Mouse (Mus musculus): ENCODE measurements at regions not wholly inside any gene's neighbourhood (a gene's known extent, or its start where the extent isn't known, plus 50 kb on each side); places are given as distances from the start of the nearest gene placed in this dataset.
"Not testable (repeated sequence)": the region's sequence is repeated elsewhere in the genome, so short reads cannot be mapped to it uniquely, and the experiment has no call there.

DNA sequence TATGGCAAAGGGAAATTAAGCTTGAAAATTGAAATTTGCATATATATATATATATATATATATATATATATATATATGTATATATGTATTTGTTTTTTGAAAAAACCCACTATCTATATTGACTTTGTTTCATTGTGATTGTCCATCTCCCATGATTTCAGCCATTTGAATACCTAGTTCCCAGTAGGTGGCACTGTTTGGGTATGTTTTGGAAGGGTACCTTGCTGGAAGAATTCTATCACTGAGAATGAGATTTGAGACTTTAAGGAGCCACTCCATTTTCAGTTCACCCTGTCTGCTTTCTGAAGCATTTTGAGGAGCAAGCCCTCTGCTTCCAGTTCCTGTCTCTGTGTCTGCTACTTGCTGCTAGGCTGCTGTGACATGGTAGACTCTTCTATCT is 72.8 kb upstream of the Ugt8a start:
- no peak for DNase-seq

DNA sequence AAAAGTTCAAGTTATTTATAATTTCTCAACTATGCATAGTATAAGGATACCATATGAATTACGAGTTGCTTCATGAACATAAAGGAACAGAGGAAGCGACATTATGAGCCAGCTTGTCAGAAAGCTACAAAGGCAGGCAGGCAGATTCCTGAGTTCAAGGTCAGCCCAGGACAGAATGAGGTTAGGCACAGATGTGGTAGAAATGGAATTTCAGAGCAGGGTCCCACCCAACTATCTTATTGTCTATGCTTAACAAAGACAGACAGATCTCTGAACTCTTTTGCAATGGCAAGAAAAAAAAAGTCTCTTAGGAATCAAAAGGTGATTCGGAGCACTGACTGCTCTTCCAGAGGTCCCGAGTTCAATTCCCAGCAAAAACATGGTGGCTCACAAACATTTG is 77.7 kb upstream of the Ugt8a start:
- no peak for DNase-seq

DNA sequence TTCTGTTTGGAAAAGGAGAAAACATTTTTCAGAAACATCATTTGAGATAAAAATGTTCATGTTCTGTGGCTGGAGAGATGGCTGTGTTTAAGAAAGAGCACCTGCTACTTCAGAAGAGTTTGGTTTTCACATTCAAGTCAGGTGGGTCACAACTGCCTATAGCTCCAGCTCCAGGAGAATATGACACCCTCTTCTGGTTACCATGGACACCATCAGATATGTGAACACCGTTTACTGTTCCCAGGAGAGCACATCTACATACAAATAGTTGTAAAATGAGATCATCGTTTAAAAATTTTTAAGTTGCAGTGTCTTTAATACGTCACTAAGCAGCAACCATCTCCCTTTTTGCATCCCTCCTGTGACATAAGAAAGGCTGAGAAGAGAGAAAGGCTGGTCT is 105.9 kb upstream of the Ugt8a start:
- peak in 1 of 2 experiments; percentile 16 for DNase-seq

DNA sequence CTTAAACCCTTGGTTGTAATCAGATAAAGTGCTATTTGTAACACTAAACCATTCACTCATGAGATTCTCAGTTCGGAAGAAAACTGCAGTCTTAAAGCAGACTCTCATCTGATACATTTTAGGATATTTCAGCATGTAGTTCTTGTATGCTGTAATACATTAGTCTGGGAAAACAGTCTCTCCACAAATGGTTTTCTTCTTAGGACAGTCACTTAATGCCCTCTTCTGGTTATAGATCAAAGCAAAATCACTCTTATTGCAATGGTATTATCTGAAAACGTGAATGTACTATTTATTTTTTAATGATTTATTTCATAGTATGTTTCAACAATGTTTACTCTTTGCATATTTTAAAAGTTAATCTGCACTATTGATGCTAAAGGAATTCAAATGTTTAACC is 106.4 kb upstream of the Ugt8a start:
- DNase-seq, result no peak

DNA sequence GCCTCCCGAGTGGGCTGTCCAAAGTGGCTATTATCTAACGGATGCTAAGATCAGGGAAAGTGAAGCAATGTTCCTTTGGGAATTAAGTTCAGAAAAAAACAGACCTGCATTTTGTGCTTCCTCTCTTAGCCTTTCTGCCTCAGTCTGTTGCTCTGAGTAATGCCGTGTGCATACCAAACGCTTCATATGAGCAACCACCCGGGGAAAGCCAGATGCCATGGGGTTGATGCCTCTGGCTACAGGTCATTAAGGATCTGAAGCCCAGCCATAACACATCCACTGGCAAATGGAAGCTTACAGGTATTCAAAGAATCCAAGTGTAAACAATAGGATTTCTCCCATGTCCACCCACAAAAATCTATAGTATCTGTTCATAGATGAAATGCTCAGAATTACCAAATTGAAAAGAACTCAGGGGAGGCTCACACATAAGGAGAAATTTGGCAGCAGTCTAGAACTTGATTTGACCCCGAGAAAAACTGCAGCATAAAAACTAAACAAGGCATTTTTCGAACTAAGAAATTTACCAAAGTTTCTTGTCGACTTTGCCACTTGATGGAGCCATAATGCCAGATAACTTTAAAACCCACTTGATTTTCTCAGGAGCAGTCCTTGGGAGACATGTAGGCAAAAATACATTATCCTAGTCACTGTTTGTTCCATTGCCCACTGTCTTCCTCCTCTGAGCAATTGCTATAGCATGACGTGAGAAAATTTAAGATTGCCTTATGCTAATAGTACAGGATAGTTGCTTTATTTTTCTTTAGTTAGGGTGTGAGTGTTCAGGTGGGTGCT is 107.8 kb upstream of the Ugt8a start:
- no peak for DNase-seq

DNA sequence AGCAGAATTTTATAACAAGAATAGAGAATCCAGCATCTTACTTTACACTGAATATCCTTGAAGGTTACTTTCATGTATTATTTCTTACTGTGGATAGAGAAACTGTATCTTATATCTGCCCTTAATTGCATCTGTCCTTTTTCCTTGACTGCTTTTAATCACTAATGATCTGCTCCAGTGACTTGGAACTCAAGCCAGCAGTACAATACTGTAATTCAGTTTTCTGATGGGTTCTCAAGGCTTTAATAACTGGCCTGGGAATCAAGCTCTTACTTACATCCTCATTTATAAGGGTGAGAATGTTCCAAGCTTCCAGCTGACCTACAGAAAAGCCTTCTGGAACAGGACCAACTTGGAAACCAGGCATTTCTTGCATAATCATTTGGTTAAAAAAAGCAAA is 120.2 kb upstream of the Ugt8a start:
- DNase-seq, result no peak

GRCm38 (mm10) chr3:126105086-126105485 is 166.7 kb upstream of the Ugt8a start:
- DNase-seq, result no peak

GRCm38 (mm10) chr3:126109371-126109770 is 171.0 kb upstream of the Ugt8a start:
- no peak for DNase-seq

DNA sequence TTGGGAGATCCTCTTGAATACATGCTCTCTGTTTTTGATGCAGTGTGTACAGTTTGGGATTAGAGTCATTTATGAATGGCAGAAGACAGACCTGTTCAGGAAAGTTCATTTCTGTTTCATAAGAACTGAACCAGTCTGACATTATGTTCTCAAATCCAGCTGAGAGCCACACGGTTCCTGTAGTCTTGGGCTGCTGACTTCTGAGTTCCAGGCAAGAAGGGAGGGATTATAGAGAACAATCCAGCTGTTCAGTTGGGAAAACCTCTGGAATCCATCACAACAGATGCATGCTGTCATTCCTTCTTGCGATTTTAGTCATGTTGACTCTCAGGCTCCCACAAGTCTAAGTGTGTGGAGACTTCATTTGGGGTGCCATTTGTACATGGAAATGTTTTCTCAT is 179.4 kb upstream of the Ugt8a start:
- no peak for DNase-seq

DNA sequence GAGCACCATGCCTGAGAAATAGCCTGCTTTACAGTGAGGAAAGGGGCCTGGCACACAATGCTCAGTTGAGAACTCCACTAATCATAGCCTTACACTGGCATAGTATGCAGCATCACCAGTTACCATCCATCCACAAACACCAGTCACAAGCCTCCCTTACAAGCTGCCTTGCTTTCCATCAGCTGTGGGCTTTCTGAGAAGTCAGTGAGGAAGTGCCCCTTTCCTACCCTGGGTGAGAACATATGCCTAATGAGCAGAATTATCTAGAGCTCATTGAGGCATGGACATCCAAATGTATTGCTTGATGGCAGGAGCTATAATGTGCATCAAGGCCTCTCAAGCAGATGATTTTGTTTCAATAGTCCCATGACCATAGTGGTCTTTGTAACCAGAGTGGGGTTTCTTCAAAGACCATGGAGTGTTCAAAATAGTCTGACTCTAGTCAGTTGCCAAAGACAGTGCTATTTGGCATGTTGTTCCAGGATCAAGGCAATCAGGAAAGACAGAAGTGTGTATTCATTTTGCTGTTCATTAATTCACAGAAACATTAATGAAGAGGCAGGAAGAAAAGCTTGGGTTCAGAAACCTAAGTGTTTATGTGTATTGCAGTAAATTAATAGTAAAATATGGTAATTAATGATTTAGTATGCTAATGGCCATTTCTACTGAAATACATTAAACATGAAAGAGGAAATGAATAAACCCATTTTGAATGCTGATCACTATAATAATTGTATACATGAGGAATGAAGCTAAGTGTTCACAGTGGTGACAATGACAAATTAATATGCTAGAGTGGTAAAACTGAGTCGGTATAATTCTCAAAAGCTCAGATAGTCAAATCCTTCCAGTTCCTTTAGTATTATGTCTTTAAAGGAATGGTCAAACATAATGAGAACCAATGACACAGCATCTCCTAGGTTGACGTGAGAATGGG is 184.2 kb upstream of the Ugt8a start:
- no peak for DNase-seq

- DNase-seq, result no peak
Measured at GRCm38 (mm10) chr3:126166542-126166941, 196.9 kb upstream of the Arsj start.

- no peak for DNase-seq
Measured at GRCm38 (mm10) chr3:126209024-126209423, 154.5 kb upstream of the Arsj start.

DNA sequence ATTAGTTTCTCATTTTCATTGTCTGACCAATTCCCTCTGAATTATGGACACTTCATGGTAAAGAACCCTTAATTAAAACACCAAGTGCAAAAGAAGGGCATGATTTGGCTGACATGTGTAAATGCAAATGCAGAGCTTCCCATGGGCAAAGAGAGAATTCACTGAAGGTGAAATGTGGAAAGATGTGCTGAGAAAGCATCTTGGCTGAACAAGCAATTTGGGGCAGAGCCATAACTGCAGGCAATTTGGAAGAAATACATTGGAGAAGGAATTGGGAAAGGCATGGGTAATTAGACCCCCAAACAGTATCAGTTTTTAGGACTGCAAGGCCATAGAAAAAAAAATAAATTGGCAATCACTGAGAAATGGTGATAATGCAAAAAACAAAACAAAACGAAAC is 153.3 kb upstream of the Arsj start:
- DNase-seq, result no peak

GRCm38 (mm10) chr3:126227575-126227974 is 135.9 kb upstream of the Arsj start:
- no peak for DNase-seq

DNA sequence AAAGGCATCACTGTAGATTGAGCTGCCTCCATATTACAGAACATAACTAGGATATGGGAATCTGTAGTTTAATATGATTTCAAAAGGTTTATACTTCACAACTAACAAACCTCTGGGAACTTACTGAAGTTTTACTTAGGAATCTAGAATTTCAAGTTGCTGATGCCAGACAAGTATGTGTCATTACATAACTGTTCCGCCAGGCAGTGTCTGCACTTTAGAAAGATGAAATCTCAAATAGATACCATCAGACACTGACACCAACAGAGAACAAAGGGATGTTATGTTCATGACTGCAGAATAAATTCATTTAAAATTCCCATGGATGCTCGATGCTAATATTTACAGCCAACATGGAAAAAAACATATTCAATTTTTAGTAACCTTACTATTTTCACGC is 117.7 kb upstream of the Arsj start:
- no peak for DNase-seq

GRCm38 (mm10) chr3:126261270-126261669 is 102.2 kb upstream of the Arsj start:
- no peak for DNase-seq

DNA sequence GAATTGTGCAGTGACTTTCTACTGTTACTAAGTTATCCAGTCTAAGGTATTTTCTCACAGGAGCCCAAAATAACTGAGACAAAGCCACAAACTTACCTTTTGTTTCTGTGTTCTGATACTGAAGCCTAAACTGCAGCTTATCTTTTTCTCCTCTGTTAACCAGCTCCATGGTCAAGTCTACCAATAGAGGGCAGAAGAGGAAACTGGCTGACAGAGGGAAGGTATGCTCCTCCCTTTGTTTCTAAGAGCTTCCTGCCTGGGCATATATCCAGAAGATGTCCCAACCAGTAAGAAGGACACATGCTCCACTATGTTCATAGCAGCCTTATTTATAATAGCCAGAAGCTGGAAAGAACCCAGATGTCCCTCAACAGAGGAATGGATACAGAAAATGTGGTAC is 91.5 kb upstream of the Arsj start:
- not testable (repeated sequence) for DNase-seq

DNA sequence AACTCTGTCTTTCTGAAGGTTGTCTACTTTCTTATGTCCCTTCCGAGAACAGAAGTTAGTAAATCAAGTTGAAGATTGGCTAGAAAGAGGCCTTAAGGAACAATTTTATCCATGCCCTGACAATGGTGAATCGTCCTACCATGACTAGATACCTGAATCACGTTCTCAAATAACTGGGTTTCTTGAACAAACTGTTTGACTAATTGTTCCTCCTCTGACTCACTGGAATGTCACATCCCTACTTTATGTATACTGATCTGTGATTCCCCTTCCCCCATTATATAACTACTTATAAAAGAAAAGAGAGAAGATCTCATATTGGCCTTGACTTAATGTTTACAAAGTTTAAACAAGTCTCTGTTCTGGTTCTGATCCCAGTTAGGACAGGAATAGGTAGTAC is 89.9 kb upstream of the Arsj start:
- DNase-seq, result no peak

DNA sequence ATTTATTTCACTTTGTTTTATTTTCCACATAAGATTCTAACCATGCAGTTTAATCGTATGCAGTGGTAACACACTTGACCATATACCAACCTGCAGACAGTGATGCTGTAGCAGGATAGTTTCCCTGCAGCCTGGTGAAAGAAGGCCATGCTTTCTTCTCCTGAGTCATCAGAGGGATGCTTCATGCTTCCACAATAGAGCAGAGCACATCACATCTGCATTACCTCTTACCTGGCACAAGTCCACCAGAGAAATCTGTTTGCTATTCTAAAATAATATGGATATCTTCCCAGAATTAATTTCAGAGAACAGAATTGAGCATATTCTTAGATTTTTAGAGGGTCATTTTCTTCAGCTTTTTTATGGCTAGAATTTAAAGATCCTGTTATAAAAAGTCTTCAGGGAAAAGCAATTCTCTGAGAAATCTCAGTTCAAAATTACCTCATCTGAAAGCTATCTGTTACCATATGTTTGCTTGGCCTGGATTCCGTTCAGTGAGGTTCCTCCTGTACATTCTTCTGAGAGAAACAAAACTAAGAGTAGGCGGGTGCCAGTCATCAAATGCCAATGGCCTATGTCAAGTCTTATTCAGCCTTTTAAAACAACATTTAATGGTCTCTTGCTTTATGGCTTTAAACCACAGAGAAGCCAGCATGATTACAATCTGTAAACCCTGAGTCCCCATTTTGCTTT is 87.3 kb upstream of the Arsj start:
- no peak for DNase-seq

DNA sequence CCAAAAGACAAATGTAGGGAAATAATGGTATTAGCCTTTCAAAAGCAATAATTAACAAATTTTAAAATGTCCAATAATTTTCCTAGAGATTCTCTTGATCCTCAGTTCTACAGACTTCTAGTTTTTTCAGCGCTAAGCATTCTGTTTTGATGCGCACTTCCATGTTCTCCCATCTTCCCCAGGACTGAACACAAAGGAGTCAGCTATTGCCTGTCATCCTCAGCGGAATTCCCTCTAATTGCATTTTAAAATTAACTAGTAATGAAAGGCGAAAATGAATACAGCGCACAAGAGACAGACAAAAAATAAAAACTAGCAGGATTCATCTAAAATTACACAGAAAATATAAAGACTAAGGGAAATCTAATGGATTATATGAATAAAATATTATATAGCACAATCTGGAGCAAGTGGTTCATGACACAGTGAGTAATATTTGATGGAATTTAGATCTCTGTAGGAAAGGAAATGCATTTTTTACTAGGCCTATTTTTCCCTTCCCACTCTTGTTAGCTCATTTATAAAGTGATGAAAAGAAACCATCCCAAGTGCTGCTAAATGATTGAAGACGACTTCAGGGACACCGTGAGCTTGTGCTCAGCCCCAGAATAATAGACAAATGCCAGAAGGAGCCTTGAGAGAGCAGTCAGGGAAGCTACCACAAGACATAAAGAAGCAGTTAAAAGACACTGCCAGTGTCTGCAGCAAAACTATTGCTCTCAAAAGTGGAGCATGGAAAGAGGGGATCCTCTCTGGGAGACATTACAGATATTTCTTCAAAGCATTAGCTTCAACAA is 79.0 kb upstream of the Arsj start:
- DNase-seq, result no peak

GRCm38 (mm10) chr3:126292259-126292658 is 71.2 kb upstream of the Arsj start:
- DNase-seq, result no peak

- DNase-seq, result no peak
Measured at GRCm38 (mm10) chr3:126292830-126293229, 70.7 kb upstream of the Arsj start.

DNA sequence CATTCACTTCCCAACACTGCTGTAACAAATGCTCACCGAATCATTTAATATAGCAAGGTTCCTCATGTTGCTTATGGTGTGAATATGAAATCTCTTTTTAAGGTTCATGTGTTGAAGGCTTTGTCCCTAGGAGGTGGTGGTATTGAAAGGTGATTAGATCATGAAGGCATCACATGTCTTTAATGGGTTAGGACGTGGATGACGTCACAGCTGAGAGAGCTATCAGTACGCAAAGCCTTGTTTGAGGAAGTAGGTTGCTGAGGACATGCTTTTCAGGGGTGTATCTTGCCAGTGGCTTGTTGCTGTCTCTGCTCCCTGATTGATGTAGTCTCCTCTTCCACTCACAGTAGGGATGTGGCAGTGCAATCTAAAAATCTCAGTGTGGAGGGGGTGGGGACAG is 69.8 kb upstream of the Arsj start:
- DNase-seq, result no peak

Measured in thymus, adult 18-20 months (tissue).